Mouse (Mus musculus): ENCODE measurements at regions not wholly inside any gene's neighbourhood (a gene's known extent, or its start where the extent isn't known, plus 50 kb on each side); places are given as distances from the start of the nearest gene placed in this dataset.

DNA sequence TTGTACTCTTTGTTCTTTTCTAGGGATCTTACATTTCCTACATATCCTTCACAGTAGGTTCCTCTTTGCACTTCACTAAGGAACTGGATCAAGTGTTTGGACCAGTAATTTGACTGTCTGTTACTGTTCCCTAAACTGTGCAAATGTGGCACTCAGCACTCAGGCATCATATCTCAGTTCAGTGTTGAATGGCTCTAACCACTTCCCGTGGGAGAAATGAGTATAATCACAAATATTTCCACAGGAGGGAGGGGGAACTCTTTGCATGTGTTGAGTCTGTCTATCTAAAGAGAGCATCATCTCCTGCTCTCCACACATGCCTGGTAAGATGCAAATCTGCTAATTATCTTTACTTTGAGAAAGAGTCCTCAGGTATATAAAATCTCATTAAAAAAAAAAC, 588.5 kb downstream of the Plod2 start:
- TF ChIP-seq CTCF (IDR thresholded peaks at IDR 0.05; ENCODE audit: control insufficient read depth, insufficient read depth, insufficient replicate concordance, low read depth, low read length) (no peak), POLR2A (IDR thresholded peaks at IDR 0.05; ENCODE audit: control insufficient read depth, low read depth, low read length) (no peak)
- H3K4me1 ChIP-seq (ENCODE audit: control insufficient read depth, insufficient read depth, low read length): no peaks in the 10 kb centered on the region
- H3K27me3 ChIP-seq (ENCODE audit: control insufficient read depth, insufficient read depth, low read length): no peaks in the 10 kb centered on the region
- no peaks in the 10 kb centered on the region for H3K36me3 ChIP-seq (ENCODE audit: control insufficient read depth, insufficient read depth, low read length)
- no peak overlapping the region for H3K27ac ChIP-seq (ENCODE audit: control insufficient read depth, insufficient read depth, low read depth, low read length)
- H3K4me3 ChIP-seq (ENCODE audit: control insufficient read depth, low read depth, low read length): no peak overlapping the region

DNA sequence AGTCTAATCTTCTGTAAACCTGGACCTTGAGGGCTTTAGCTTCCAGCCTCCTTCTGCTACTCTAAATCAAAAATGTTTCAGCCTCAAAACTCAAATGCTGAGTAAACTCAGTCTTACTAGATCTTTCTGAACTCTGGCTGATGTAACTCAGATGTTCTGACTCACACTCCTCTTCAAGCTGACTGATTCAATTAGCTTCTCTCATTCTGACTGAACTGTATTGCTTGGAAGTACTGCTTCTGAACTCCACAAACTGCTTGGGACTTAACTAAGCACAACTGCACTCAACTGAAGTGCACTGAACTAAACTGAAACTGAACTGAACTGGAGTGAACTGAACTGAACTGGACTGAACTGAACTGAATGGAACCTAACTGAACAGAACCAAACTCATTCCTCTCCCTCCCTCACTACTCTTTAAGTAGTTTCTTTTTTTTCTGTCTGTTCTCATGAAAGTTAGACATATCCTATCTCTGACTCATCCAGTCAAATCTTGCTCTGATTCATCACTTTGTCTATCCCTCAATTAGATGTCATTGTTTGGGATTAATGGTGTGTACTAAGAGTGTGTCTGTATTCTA, 589.7 kb downstream of the Plod2 start:
- no peaks in the 10 kb centered on the region for H3K27me3 ChIP-seq (ENCODE audit: control insufficient read depth, insufficient read depth, low read length)
- H3K4me1 ChIP-seq (ENCODE audit: control insufficient read depth, insufficient read depth, low read length): no peaks in the 10 kb centered on the region
- H3K27ac ChIP-seq (ENCODE audit: control insufficient read depth, insufficient read depth, low read depth, low read length): no peak overlapping the region
- no peaks in the 10 kb centered on the region for H3K36me3 ChIP-seq (ENCODE audit: control insufficient read depth, insufficient read depth, low read length)
- TF ChIP-seq CTCF (IDR thresholded peaks at IDR 0.05; ENCODE audit: control insufficient read depth, insufficient read depth, insufficient replicate concordance, low read depth, low read length) (no peak), POLR2A (IDR thresholded peaks at IDR 0.05; ENCODE audit: control insufficient read depth, low read depth, low read length) (no peak)
- H3K4me3 ChIP-seq (ENCODE audit: control insufficient read depth, low read depth, low read length): no peak overlapping the region

DNA sequence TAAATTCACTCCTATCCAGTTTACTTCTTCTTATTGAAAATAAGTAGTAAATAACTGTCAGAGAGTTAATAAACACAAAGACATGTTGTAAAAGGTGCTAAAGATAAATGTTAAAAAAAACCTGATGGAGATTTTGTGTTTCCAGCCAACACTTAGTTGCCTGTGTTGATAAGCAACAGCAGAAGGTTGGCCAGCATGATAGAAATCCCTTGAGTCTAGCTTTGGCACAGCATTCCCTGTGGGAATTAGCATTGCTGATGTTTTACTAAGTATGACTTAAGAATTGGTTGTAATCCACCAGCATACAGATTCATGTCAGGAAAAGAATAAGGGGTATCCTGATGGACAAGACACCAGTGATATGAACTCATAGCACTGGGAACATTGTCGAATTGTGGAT, 594.3 kb downstream of the Plod2 start:
- H3K4me1 ChIP-seq (ENCODE audit: control insufficient read depth, insufficient read depth, low read length): no peaks in the 10 kb centered on the region
- H3K4me3 ChIP-seq (ENCODE audit: control insufficient read depth, low read depth, low read length): no peak overlapping the region
- no peaks in the 10 kb centered on the region for H3K36me3 ChIP-seq (ENCODE audit: control insufficient read depth, insufficient read depth, low read length)
- no peak for TF ChIP-seq CTCF (IDR thresholded peaks at IDR 0.05; ENCODE audit: control insufficient read depth, insufficient read depth, insufficient replicate concordance, low read depth, low read length)
- no peak for TF ChIP-seq POLR2A (IDR thresholded peaks at IDR 0.05; ENCODE audit: control insufficient read depth, low read depth, low read length)
- no peaks in the 10 kb centered on the region for H3K27me3 ChIP-seq (ENCODE audit: control insufficient read depth, insufficient read depth, low read length)
- no peak overlapping the region for H3K27ac ChIP-seq (ENCODE audit: control insufficient read depth, insufficient read depth, low read depth, low read length)

DNA sequence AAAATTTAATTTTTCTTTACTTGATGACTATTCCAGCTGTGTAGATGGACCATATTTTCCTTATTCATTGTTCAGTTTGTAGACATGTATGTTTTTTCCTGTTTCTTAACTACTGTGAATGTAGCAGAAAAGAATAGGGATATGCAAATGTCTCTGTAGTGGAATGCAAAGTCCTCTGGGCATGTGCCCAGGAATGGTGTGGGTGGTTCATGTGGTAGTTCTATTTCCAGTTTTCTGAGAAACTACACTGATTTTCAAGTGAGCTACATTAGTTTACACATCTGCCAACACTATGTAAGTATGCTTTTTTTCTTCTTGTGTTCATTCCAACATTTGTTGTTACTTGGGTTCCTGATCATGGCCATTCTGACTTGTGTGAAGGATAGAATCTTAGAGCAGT, 628.0 kb downstream of the Plod2 start:
- no peak overlapping the region for H3K27ac ChIP-seq (ENCODE audit: control insufficient read depth, insufficient read depth, low read depth, low read length)
- no peaks in the 10 kb centered on the region for H3K4me1 ChIP-seq (ENCODE audit: control insufficient read depth, insufficient read depth, low read length)
- no peak for TF ChIP-seq POLR2A (IDR thresholded peaks at IDR 0.05; ENCODE audit: control insufficient read depth, low read depth, low read length)
- TF ChIP-seq CTCF (IDR thresholded peaks at IDR 0.05; ENCODE audit: control insufficient read depth, insufficient read depth, insufficient replicate concordance, low read depth, low read length): no peak
- H3K36me3 ChIP-seq (ENCODE audit: control insufficient read depth, insufficient read depth, low read length): no peaks in the 10 kb centered on the region
- H3K4me3 ChIP-seq (ENCODE audit: control insufficient read depth, low read depth, low read length): no peak overlapping the region
- no peaks in the 10 kb centered on the region for H3K27me3 ChIP-seq (ENCODE audit: control insufficient read depth, insufficient read depth, low read length)

DNA sequence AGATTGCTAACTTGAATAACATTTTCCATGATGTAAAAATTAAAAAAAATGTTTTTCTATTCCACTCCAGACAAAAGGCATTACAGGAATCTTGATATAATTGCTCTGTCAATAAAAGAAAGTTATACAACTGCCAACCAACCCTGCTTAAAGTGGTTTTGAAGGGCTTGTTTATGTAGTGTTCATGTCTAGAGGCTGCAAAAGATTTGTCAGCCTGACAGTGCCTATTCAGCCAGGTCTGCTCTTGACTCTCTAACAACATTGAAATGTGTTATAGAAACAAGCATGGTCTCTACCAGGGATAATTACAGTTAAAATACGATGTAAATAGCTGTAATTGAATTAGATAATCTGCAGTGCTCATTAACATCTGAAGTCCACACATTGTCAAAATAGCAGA, 644.6 kb downstream of the Plod2 start:
- H3K27ac ChIP-seq (ENCODE audit: control insufficient read depth, insufficient read depth, low read depth, low read length): no peak overlapping the region
- TF ChIP-seq POLR2A (IDR thresholded peaks at IDR 0.05; ENCODE audit: control insufficient read depth, low read depth, low read length) (no peak), CTCF (IDR thresholded peaks at IDR 0.05; ENCODE audit: control insufficient read depth, insufficient read depth, insufficient replicate concordance, low read depth, low read length) (no peak)

DNA sequence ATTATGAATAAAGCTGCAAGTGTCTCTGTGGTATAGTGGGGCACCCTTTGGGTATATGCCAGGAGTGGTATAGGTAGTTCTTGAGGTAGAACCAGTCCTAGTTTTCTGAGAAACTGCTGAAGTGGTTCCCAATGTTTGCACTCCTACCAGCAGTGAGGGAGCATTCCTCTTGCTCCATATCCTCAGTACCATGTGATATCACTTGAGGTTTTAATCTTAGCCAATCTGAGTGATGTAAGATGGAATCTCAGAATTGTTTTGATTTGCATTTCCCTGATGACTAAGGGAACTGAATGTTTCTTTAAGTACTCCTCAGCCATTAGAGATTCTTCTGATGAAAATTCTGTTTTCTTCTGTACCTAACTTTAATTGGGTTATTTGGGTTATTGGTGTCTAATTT, 690.5 kb downstream of the Plod2 start:
- H3K27ac ChIP-seq (ENCODE audit: control insufficient read depth, insufficient read depth, low read depth, low read length): no peak overlapping the region
- no peak overlapping the region for H3K4me3 ChIP-seq (ENCODE audit: control insufficient read depth, low read depth, low read length)
- no peaks in the 10 kb centered on the region for H3K36me3 ChIP-seq (ENCODE audit: control insufficient read depth, insufficient read depth, low read length)
- no peaks in the 10 kb centered on the region for H3K4me1 ChIP-seq (ENCODE audit: control insufficient read depth, insufficient read depth, low read length)
- H3K27me3 ChIP-seq (ENCODE audit: control insufficient read depth, insufficient read depth, low read length): no peaks in the 10 kb centered on the region
- TF ChIP-seq POLR2A (IDR thresholded peaks at IDR 0.05; ENCODE audit: control insufficient read depth, low read depth, low read length) (no peak), CTCF (IDR thresholded peaks at IDR 0.05; ENCODE audit: control insufficient read depth, insufficient read depth, insufficient replicate concordance, low read depth, low read length) (no peak)

More for the DNA sequence above, 644.6 kb downstream of the Plod2 start:
- no peaks in the 10 kb centered on the region for H3K4me1 ChIP-seq (ENCODE audit: control insufficient read depth, insufficient read depth, low read length)
- no peaks in the 10 kb centered on the region for H3K27me3 ChIP-seq (ENCODE audit: control insufficient read depth, insufficient read depth, low read length)
- H3K4me3 ChIP-seq (ENCODE audit: control insufficient read depth, low read depth, low read length): no peak overlapping the region
- H3K36me3 ChIP-seq (ENCODE audit: control insufficient read depth, insufficient read depth, low read length): no peaks in the 10 kb centered on the region

DNA sequence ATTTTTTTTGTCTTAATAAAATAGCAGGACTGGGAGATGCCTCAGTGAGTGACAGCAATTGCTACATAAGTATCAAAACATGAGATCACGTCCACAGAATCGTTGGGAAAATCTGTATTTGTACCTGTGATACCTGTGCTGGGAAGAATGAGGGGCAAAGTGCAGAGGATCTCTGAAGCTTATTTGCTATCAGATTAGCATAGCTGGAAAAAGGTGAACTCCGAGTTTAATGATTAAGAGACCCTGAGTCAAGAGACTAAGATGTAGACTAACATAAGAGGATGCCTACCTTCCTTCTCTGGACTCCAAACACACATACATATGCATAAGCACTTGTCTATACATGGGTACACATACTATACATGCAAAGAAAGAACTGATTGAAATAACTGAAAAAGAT, 710.1 kb downstream of the Plod2 start:
- TF ChIP-seq CTCF (IDR thresholded peaks at IDR 0.05; ENCODE audit: control insufficient read depth, insufficient read depth, insufficient replicate concordance, low read depth, low read length): no peak
- no peak for TF ChIP-seq POLR2A (IDR thresholded peaks at IDR 0.05; ENCODE audit: control insufficient read depth, low read depth, low read length)
- Histone ChIP-seq H3K4me3 (ENCODE audit: control insufficient read depth, low read depth, low read length) (no peak overlapping the region), H3K4me1 (ENCODE audit: control insufficient read depth, insufficient read depth, low read length) (no peaks in the 10 kb centered on the region), H3K36me3 (ENCODE audit: control insufficient read depth, insufficient read depth, low read length) (no peaks in the 10 kb centered on the region), H3K27me3 (ENCODE audit: control insufficient read depth, insufficient read depth, low read length) (no peaks in the 10 kb centered on the region), H3K27ac (ENCODE audit: control insufficient read depth, insufficient read depth, low read depth, low read length) (no peak overlapping the region)

DNA sequence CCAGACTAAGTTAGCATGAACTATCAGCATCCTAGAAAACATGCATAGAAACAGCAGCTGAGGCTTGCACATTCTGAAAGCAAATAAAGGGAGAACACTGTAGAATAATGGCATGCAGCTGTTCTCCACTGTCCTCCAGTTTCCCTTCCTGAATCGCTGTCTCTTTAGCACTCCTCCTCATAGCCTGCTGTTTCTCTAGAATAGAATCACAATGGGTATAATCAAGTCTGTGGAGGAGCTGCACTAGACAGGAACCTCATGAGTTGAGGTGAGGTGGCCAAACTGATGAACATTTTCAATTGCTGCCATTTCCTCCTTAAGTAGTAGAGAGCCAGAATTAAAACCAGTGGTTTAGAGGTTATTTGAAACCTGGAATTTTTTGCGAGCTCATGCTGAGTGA, 755.3 kb downstream of the Plod2 start:
- Histone ChIP-seq H3K27ac (ENCODE audit: control insufficient read depth, insufficient read depth, low read depth, low read length) (no peak overlapping the region), H3K27me3 (ENCODE audit: control insufficient read depth, insufficient read depth, low read length) (no peaks in the 10 kb centered on the region), H3K4me1 (ENCODE audit: control insufficient read depth, insufficient read depth, low read length) (no peaks in the 10 kb centered on the region), H3K36me3 (ENCODE audit: control insufficient read depth, insufficient read depth, low read length) (no peaks in the 10 kb centered on the region), H3K4me3 (ENCODE audit: control insufficient read depth, low read depth, low read length) (no peak overlapping the region)
- TF ChIP-seq CTCF (IDR thresholded peaks at IDR 0.05; ENCODE audit: control insufficient read depth, insufficient read depth, insufficient replicate concordance, low read depth, low read length): no peak
- TF ChIP-seq POLR2A (IDR thresholded peaks at IDR 0.05; ENCODE audit: control insufficient read depth, low read depth, low read length): no peak

Data from testis, adult 2 months (tissue).